Mouse (Mus musculus) MEL (cell line): ENCODE results near the gene Olfr606. TPM values are rescaled to one million over a fixed set of nuclear protein-coding genes. Genes with fewer than 3 reads are reported as not detected.
"Not testable (repeated sequence)": the region's sequence is repeated elsewhere in the genome, so short reads cannot be mapped to it uniquely, and the experiment has no call there.

Source experiments
- DNase-seq: peaks from one replicate; pipeline ENCODE4 v3.0.0; 2011; ENCODE audit warnings: low read depth, low spot score
- H3K27ac ChIP-seq: 2 replicates; pipeline ENCODE4 v1.5.1; 2012; ENCODE audit warnings: low read depth, mild to moderate bottlenecking, control low read depth, low read length, moderate library complexity; ENCODE audit not compliant: control insufficient read depth
- H3K27me3 ChIP-seq, 2 experiments: fragments of 150-350 bp in 1 of 2; sonication (generic) in 1 of 2; 2 replicates each; pipeline ENCODE4 v1.6.1; 2012; ENCODE audit warnings: low read length in 2 of 2, mild to moderate bottlenecking in 2 of 2, improper control_type of control experiment in 1 of 2, moderate library complexity in 1 of 2; ENCODE audit not compliant: insufficient read depth in 2 of 2, control insufficient read depth in 1 of 2
- H3K36me3 ChIP-seq, 2 experiments: 2 replicates each; pipeline ENCODE4 v1.6.1; 2012 to 2014; ENCODE audit warnings: low read length in 2 of 2, improper control_type of control experiment in 1 of 2, inconsistent platforms in 1 of 2, mild to moderate bottlenecking in 1 of 2; ENCODE audit not compliant: insufficient read depth in 2 of 2, control insufficient read depth in 1 of 2
- H3K4me1 ChIP-seq, 2 experiments: fragments of 150-350 bp in 1 of 2; sonication (generic) in 1 of 2; 2 replicates each; pipeline ENCODE4 v1.6.1; 2012; ENCODE audit warnings: low read length in 2 of 2, improper control_type of control experiment in 1 of 2, mild to moderate bottlenecking in 1 of 2; ENCODE audit not compliant: insufficient read depth in 2 of 2, control insufficient read depth in 1 of 2
- H3K4me3 ChIP-seq, 2 experiments: fragments of 150-350 bp in 1 of 2; sonication (generic) in 1 of 2; 2 replicates each; pipeline ENCODE4 v1.5.1; 2012; ENCODE audit warnings: low read depth in 2 of 2, low read length in 2 of 2, mild to moderate bottlenecking in 2 of 2, moderate library complexity in 2 of 2, control low read depth in 1 of 2, improper control_type of control experiment in 1 of 2; ENCODE audit not compliant: control insufficient read depth in 1 of 2, insufficient read depth in 1 of 2
- H3K79me2 ChIP-seq: 2 replicates; pipeline ENCODE4 v1.6.1; 2012; ENCODE audit warnings: mild to moderate bottlenecking, low read length, moderate library complexity; ENCODE audit not compliant: control insufficient read depth, poor library complexity, insufficient read depth
- H3K9ac ChIP-seq: 2 replicates; pipeline ENCODE4 v1.6.1; 2012; ENCODE audit warnings: low read depth, mild to moderate bottlenecking, control low read depth, low read length, moderate library complexity; ENCODE audit not compliant: control insufficient read depth, poor library complexity, severe bottlenecking
- H3K9me3 ChIP-seq: fragments of 150-350 bp; sonication (generic); replicated peaks from 2 replicates; pipeline ENCODE4 v1.6.1; 2012; ENCODE audit warnings: mild to moderate bottlenecking, low read length, improper control_type of control experiment, moderate library complexity; ENCODE audit not compliant: insufficient read depth
- CHD2 ChIP-seq: IDR thresholded peaks from 2 replicates; pipeline ENCODE4 v1.6.1; 2011; ENCODE audit warnings: low read length, improper control_type of control experiment
- E2F4 ChIP-seq: IDR thresholded peaks from 2 replicates; pipeline ENCODE4 v1.6.1; 2011; ENCODE audit warnings: low read depth, low read length, improper control_type of control experiment, borderline replicate concordance
- ELF1 ChIP-seq: IDR thresholded peaks from 2 replicates; pipeline ENCODE4 v1.6.1; 2014; ENCODE audit warnings: low read depth, mild to moderate bottlenecking, inconsistent platforms, low read length, improper control_type of control experiment, moderate library complexity
- ETS1 ChIP-seq: IDR thresholded peaks from 2 replicates; pipeline ENCODE4 v1.6.1; 2012; ENCODE audit warnings: low read depth, mild to moderate bottlenecking, inconsistent platforms, low read length, improper control_type of control experiment, moderate library complexity
- JUND ChIP-seq: IDR thresholded peaks from 2 replicates; pipeline ENCODE4 v1.6.1; 2011; ENCODE audit warnings: low read depth, mild to moderate bottlenecking, improper control_type of control experiment, low read length
- KAT2A ChIP-seq: conservative IDR thresholded peaks from 2 replicates; pipeline ENCODE4 v1.6.1; 2012; ENCODE audit warnings: low read depth, low read length, improper control_type of control experiment, inconsistent platforms
- MAZ ChIP-seq: IDR thresholded peaks from 2 replicates; pipeline ENCODE4 v1.6.1; 2012; ENCODE audit warnings: low read depth, mild to moderate bottlenecking, inconsistent platforms, low read length, improper control_type of control experiment
- MYC ChIP-seq: IDR thresholded peaks from 2 replicates; pipeline ENCODE4 v1.6.1; 2011; ENCODE audit warnings: low read depth, mild to moderate bottlenecking, low read length, improper control_type of control experiment, moderate library complexity
- NRF1 ChIP-seq: IDR thresholded peaks from 2 replicates; pipeline ENCODE4 v1.6.1; 2014; ENCODE audit warnings: low read depth, mild to moderate bottlenecking, inconsistent platforms, low read length, improper control_type of control experiment, moderate library complexity; ENCODE audit not compliant: poor library complexity, insufficient read depth, severe bottlenecking
- SIN3A ChIP-seq: IDR thresholded peaks from 2 replicates; pipeline ENCODE4 v1.6.1; 2012; ENCODE audit warnings: low read length, improper control_type of control experiment, inconsistent platforms
- ZMIZ1 ChIP-seq: IDR thresholded peaks from 2 replicates; pipeline ENCODE4 v1.6.1; 2012; ENCODE audit warnings: low read depth, mild to moderate bottlenecking, inconsistent platforms, low read length, improper control_type of control experiment, moderate library complexity
- ZNF384 ChIP-seq: IDR thresholded peaks from 2 replicates; pipeline ENCODE4 v1.6.1; 2012; ENCODE audit warnings: low read depth, mild to moderate bottlenecking, inconsistent platforms, low read length, improper control_type of control experiment
- polyA plus RNA-seq, 2 experiments: library from polyadenylated mRNA; stranded (reverse) in 1 of 2; unstranded in 1 of 2; fragments of >175 nt in 1 of 2; fragments of >200 nt in 1 of 2; gene quantifications; 2 replicates each; pipeline versions ENCODE4 v1.2.1 to v1.2.4; 2012; ENCODE audit warnings: low replicate concordance in 2 of 2, low read depth in 1 of 2; ENCODE audit not compliant: insufficient read length in 2 of 2, insufficient read depth in 1 of 2, missing spikeins in 1 of 2
- total RNA-seq: library from RNA; depleted of rRNA; stranded (reverse); fragments of 300-350 nt; gene quantifications from 2 replicates; pipeline ENCODE4 v1.2.3, GENCODE M21; 2012

Olfr606 gene
- total and polyA plus RNA-seq, 3 experiments = not detected

DNA sequence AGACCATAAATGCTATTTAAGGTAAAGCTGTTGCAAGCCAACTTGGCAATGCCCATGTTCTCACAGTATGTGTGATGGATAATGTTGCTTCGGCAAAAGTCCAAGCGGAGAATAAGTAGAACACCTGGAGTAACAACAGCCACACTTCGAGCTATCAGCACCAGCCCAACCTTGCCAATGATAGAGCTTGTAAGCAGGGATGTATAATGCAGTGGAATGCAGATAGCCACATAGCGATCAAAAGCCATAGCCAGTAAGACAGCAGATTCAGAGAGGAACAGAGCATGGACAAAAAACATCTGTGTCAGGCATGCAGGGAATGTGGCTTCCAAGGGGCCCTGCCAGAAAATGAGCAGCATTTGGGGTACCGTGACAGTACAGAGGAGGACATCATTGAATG, 11.7 kb downstream of the Olfr606 start:
- Histone ChIP-seq H3K9me3 (no peaks in the 10 kb centered on the region), H3K27me3 (no peaks in the 10 kb centered on the region), H3K36me3 (no peaks in the 10 kb centered on the region), H3K9ac (no peak overlapping the region), H3K27ac (no peak overlapping the region), H3K79me2 (no peaks in the 10 kb centered on the region), H3K4me1 (no peaks in the 10 kb centered on the region), H3K4me3 (no peak overlapping the region)
- no peak for DNase-seq
- TF ChIP-seq ETS1 (no peak), CHD2 (no peak), JUND (no peak), ZNF384 (no peak), KAT2A (no peak), ZMIZ1 (no peak), MAZ (no peak)
- TF ChIP-seq, all 39 proteins: peak for 0

DNA sequence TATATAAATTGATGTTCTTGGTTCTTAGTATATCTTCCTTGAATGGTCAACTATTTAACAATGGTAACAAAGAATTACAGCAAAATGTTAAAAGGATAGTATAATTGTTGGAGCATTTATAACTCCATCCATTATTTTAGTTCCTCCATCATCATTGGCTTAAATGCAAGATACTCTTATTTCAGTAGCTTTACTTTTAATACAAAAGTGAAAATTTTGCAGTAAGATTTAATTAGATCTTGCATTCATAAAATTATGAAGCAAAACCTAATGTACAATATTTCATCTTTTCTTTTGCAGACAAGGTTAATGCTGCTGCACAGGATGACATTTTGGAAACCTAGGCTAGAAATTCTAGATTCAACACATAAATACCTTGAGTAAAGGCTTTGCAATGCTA, 20.7 kb downstream of the Olfr606 start, which contains the start of gene Olfr608:
Gene Olfr608 (plus strand): TSS at position 301 of the 400 bp plus-strand sequence.
- Histone ChIP-seq H3K27me3 (no peaks in the 10 kb centered on the region), H3K4me3 (no peak within 1 kb of the TSS), H3K27ac (no peak within 1 kb of the TSS), H3K9ac (no peak within 1 kb of the TSS), H3K36me3 (no peaks in the 10 kb centered on the region), H3K79me2 (no peaks in the 10 kb centered on the region), H3K4me1 (no peaks in the 10 kb centered on the region), H3K9me3 (no peaks in the 10 kb centered on the region)
- DNase-seq = no peak
- TF ChIP-seq ELF1 (no peak), KAT2A (no peak), SIN3A (no peak), MYC (no peak), E2F4 (no peak), NRF1 (no peak)

DNA sequence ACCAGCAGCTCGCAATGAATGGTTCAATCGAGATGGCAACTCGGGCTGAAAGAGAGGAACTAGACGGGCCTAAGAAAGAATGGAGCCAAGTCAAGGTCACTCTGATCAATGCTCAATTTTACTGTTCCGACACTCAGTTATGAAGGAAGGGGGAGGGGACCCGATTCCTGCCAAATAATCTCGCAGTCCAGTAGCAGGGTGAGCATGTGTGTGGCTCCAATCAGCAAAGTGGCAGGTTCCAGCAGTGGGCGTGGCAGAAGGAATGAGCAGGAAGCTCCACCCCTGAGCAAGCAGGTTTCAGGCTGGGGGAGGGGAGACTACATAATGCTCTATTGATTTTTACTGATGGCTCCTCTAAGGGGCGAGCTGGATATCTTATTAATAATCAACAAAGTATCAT, 28.3 kb downstream of the Olfr606 start:
- H3K27me3 ChIP-seq, H3K79me2 ChIP-seq, H3K9me3 ChIP-seq, H3K36me3 ChIP-seq, H3K4me1 ChIP-seq, H3K9ac ChIP-seq, DNase-seq, H3K4me3 ChIP-seq, H3K27ac ChIP-seq: not testable (repeated sequence)
